In the genomic region with DNA sequence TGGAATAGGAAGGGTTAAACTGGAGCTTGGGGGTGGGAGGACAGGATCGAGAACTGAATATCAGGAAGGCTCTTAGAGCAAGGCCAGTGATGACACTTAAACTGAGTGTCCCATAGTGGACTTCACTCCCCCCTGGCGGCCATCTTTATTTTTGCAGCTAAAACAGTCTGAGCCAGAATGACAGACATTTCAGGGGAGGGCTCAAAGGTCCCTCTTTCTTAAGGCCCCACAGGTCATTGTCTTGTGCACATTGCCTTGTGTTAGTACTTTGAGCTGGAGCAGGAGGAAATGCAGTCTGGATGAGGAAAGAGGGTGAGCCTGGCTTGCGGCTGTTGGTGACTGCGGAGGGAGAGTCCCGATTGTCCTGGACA, we compare ENCODE assay signal across 8 mouse cellular contexts. TPM values are rescaled to one million over a fixed set of nuclear protein-coding genes. Genes with fewer than 3 reads are reported as not detected.
DNase-seq lines count a peak whose midpoint lies in the region; ATAC-seq and TF ChIP-seq lines count a peak whose summit lies in the region.

No protein-coding gene starts in this region.

- ATAC-seq in cerebellum, adult (ENCODE audit: insufficient number of reproducible peaks, low FRiP score, low TSS enrichment) = peak; percentile 45
- peak; percentile 63 for ATAC-seq in forebrain, postnatal 0 days
- ATAC-seq in midbrain, embryonic 12.5 days (ENCODE audit: low FRiP score, low read depth) = peak; percentile 47; the same call in 1 of the 2 replicates

- WGBS in forebrain, postnatal 0 days = 58% methylated on average over 5 of the region's 5 CpGs
- 53% methylated on average over 5 of the region's 5 CpGs for WGBS in midbrain, embryonic 12.5 days

- H3K4me1 ChIP-seq in forebrain, postnatal 0 days (ENCODE audit: insufficient read depth) = no peaks in the 10 kb centered on the region
- peaks cover 3% of the 10 kb centered on the region; the same call in 1 of the 2 replicates for H3K4me1 ChIP-seq in midbrain, embryonic 12.5 days

- H3K9me3 ChIP-seq in forebrain, postnatal 0 days (ENCODE audit: low read length) = no peaks in the 10 kb centered on the region
- H3K9me3 ChIP-seq in midbrain, embryonic 12.5 days = no peaks in the 10 kb centered on the region

- no peak overlapping the region for H3K4me3 ChIP-seq in forebrain, postnatal 0 days (ENCODE audit: low read depth, low read length)
- no peak overlapping the region for H3K4me3 ChIP-seq in midbrain, embryonic 12.5 days

- peak; percentile 75 for DNase-seq in ovary, postnatal 10 days (ENCODE audit: low spot score)
- no peak for DNase-seq in ovary, adult 18-20 months (ENCODE audit: low spot score)
- DNase-seq in forebrain, postnatal 0 days = peak; percentile 75
- peak; percentile 87 for DNase-seq in induced T-regulatory cell, adult 2 months (ENCODE audit: low read depth)
- peak; percentile 66 to 81 for DNase-seq in left cerebral cortex, adult 18-20 months (ENCODE audit: low spot score in 2 of 2)
- peak; percentile 51 to 74 for DNase-seq in spleen, postnatal 14 days (ENCODE audit: low spot score in 2 of 2)

- no peaks in the 10 kb centered on the region for H3K36me3 ChIP-seq in forebrain, postnatal 0 days (ENCODE audit: insufficient read depth)
- H3K36me3 ChIP-seq in midbrain, embryonic 12.5 days = no peaks in the 10 kb centered on the region

- TF ChIP-seq CTCF in forebrain, postnatal 0 days (IDR thresholded peaks at IDR 0.05; ENCODE audit: low read depth) = peak; percentile 75

- H3K4me2 ChIP-seq in forebrain, postnatal 0 days (ENCODE audit: low read depth) = no peak overlapping the region
- no peak overlapping the region for H3K4me2 ChIP-seq in midbrain, embryonic 12.5 days (replicated peaks)

- no peak overlapping the region for H3K27ac ChIP-seq in forebrain, postnatal 0 days (ENCODE audit: low read depth, low read length)
- H3K27ac ChIP-seq in midbrain, embryonic 12.5 days (replicated peaks) = no peak overlapping the region

- no peaks in the 10 kb centered on the region for H3K27me3 ChIP-seq in forebrain, postnatal 0 days (ENCODE audit: insufficient read depth, low read length)
- no peaks in the 10 kb centered on the region for H3K27me3 ChIP-seq in midbrain, embryonic 12.5 days

- H3K9ac ChIP-seq in forebrain, postnatal 0 days = no peak overlapping the region
- no peak overlapping the region for H3K9ac ChIP-seq in midbrain, embryonic 12.5 days (replicated peaks)

RNA-seq across cellular contexts. Expression of gene P4ha2, which starts 11.0 kb away (rescaled TPM):
- 6.8 and 9.8 TPM in 2 replicates for total RNA-seq in forebrain, postnatal 0 days (2014; rRNA removed)
- 6.0 and 6.1 TPM in 2 replicates for polyA plus RNA-seq in forebrain, postnatal 0 days (2015; fragmentation: Nextera tagmentation; extraction: Ambion mirVana)
- 10 to 100 TPM; 22.8 to 24.3 TPM for total RNA-seq in left cerebral cortex, adult 18-20 months (2021)
- polyA plus RNA-seq in midbrain, embryonic 12.5 days (2016; fragmentation: Nextera tagmentation; extraction: Ambion mirVana) = 15.3 and 21.0 TPM in 2 replicates

RNA-seq across cellular contexts. Expression of gene Pdlim4, which starts 20.1 kb away (rescaled TPM):
- total RNA-seq in forebrain, postnatal 0 days (2014; rRNA removed) = 27.6 and 30.9 TPM in 2 replicates
- 47.9 and 50.7 TPM in 2 replicates for polyA plus RNA-seq in forebrain, postnatal 0 days (2015; fragmentation: Nextera tagmentation; extraction: Ambion mirVana)
- 10 to 100 TPM; 13.5 to 14.5 TPM for total RNA-seq in left cerebral cortex, adult 18-20 months (2021)
- 30.7 and 36.4 TPM in 2 replicates for polyA plus RNA-seq in midbrain, embryonic 12.5 days (2016; fragmentation: Nextera tagmentation; extraction: Ambion mirVana)
